In the genomic region with DNA sequence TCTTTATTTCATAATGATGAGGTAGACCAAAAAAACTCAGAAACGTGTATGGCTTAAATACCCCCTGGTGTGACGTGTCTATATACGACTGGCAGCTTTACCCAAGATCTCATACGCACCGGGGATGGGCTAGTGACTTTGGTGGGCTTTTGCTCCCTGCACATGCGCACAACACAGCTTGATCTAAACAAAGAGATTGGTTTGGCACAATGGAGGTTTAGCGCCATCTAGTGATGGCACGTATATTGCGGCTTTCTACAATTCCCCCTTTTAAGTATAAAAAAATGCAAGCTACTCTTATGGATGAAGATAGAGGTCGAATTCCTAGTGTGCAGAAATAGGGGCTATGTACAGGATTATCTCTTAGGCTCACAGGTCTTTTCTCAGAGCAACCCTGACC, we compare ENCODE assay signal across 8 mouse cellular contexts.
DNase-seq lines count a peak whose midpoint lies in the region; ATAC-seq and TF ChIP-seq lines count a peak whose summit lies in the region.

No protein-coding gene starts in this region.

- DNase-seq in gastrocnemius, postnatal 10 days, result peak; percentile 3
- no peak for DNase-seq in gastrocnemius, adult 18-20 months (ENCODE audit: low spot score)
- DNase-seq in thymus, postnatal 0 days (ENCODE audit: low spot score), result peak; percentile 8
- DNase-seq in thymus, adult 18-20 months, result no peak
- DNase-seq in embryonic facial prominence, embryonic 14.5 days (ENCODE audit: low spot score), result peak; percentile 17
- peak in 1 of 2 experiments; percentile 39 for DNase-seq in left cerebral cortex, adult 2 months (ENCODE audit: extremely low spot score in 1 of 2, low spot score in 2 of 2)
- DNase-seq in yolk sac, embryonic 10.5 days (ENCODE audit: low spot score), result peak; percentile 4
- no peak for DNase-seq in gastrocnemius, adult 8-10 months (ENCODE audit: low spot score in 2 of 2)

- 76% methylated on average over 10 of the region's 10 CpGs for WGBS in embryonic facial prominence, embryonic 14.5 days

- no peaks in the 10 kb centered on the region for H3K27me3 ChIP-seq in embryonic facial prominence, embryonic 14.5 days (replicated peaks; ENCODE audit: control insufficient read depth, insufficient read depth, low read length)

- no peak for ATAC-seq in embryonic facial prominence, embryonic 14.5 days (ENCODE audit: low read depth)

- TF ChIP-seq CTCF in left cerebral cortex, adult 2 months (IDR thresholded peaks at IDR 0.05), result peak; percentile 53

- no peak overlapping the region for H3K4me3 ChIP-seq in embryonic facial prominence, embryonic 14.5 days (ENCODE audit: low read depth, low read length)
- no peak overlapping the region for H3K4me3 ChIP-seq in left cerebral cortex, adult 2 months

- H3K36me3 ChIP-seq in embryonic facial prominence, embryonic 14.5 days (ENCODE audit: control insufficient read depth, insufficient read depth, low read length), result no peaks in the 10 kb centered on the region

- H3K4me1 ChIP-seq in embryonic facial prominence, embryonic 14.5 days (ENCODE audit: control insufficient read depth, insufficient read depth, low read length), result no peaks in the 10 kb centered on the region

- no peak overlapping the region for H3K4me2 ChIP-seq in embryonic facial prominence, embryonic 14.5 days (ENCODE audit: low read depth, low read length)

- no peak overlapping the region for H3K9ac ChIP-seq in embryonic facial prominence, embryonic 14.5 days (ENCODE audit: low read depth, low read length)

- intact Hi-C loops in left cerebral cortex, adult 2 months (cut with DNase I), result loop anchor here (5.0 to 10.0 kb wide), 2 partner anchors 53 to 664 kb away; no protein-coding TSS in a partner anchor

- no peak overlapping the region for H3K27ac ChIP-seq in embryonic facial prominence, embryonic 14.5 days (replicated peaks; ENCODE audit: low read depth, low read length)
- no peak overlapping the region for H3K27ac ChIP-seq in left cerebral cortex, adult 2 months

- H3K9me3 ChIP-seq in embryonic facial prominence, embryonic 14.5 days (ENCODE audit: control insufficient read depth, low read length), result no peaks in the 10 kb centered on the region

Comparison
In these comparisons a context has a peak if more than half of its experiments do, and no peak if none do; other contexts are left out.
1. DNase-seq: peak in gastrocnemius, postnatal 10 days (single experiment), thymus, postnatal 0 days (single experiment), embryonic facial prominence, embryonic 14.5 days (single experiment) and yolk sac, embryonic 10.5 days (single experiment); none in gastrocnemius, adult 18-20 months (single experiment), thymus, adult 18-20 months (0 of 2) and gastrocnemius, adult 8-10 months (0 of 2).